Mouse (Mus musculus) kidney, postnatal 0 days (tissue): ENCODE measurements around the gene Ibtk. TPM values are rescaled to one million over a fixed set of nuclear protein-coding genes. Genes with fewer than 3 reads are reported as not detected.

ENCODE experiments used
- ATAC-seq: fragments of 200-750 bp; cut with Nextera tagmentation; replicated peaks from 2 replicates; pipeline ENCODE4 v1.8.0; 2017; ENCODE audit warnings: low read depth, moderate number of reproducible peaks, moderate TSS enrichment, moderate library complexity; ENCODE audit not compliant: low FRiP score
- DNase-seq: peaks from one replicate; pipeline ENCODE4 v3.0.0-alpha.2; 2016; ENCODE audit warnings: low spot score
- H3K27ac ChIP-seq: fragments of 300-500 bp; sonication (generic); 2 replicates; pipeline ENCODE4 v1.5.1; 2014; ENCODE audit warnings: mild to moderate bottlenecking
- H3K27me3 ChIP-seq: fragments of 300-500 bp; sonication (generic); 2 replicates; pipeline ENCODE4 v1.6.1; 2014; ENCODE audit warnings: low read length, mixed read lengths; ENCODE audit not compliant: insufficient read depth
- H3K36me3 ChIP-seq: fragments of 300-500 bp; sonication (generic); 2 replicates; pipeline ENCODE4 v1.6.1; 2014; ENCODE audit warnings: low read length, mixed read lengths; ENCODE audit not compliant: insufficient read depth
- H3K4me1 ChIP-seq: fragments of 300-500 bp; sonication (generic); replicated peaks from 2 replicates; pipeline ENCODE4 v1.6.1; 2014; ENCODE audit warnings: antibody characterized with exemption, low read length, mixed read lengths; ENCODE audit not compliant: insufficient read depth
- H3K4me2 ChIP-seq: fragments of 300-500 bp; sonication (generic); 2 replicates; pipeline ENCODE4 v1.6.1; 2014; ENCODE audit warnings: mild to moderate bottlenecking, low read length, moderate library complexity, mixed read lengths
- H3K4me3 ChIP-seq: fragments of 300-500 bp; sonication (generic); replicated peaks from 2 replicates; pipeline ENCODE4 v1.5.1; 2014; ENCODE audit warnings: low read depth, low read length
- H3K9ac ChIP-seq: fragments of 300-500 bp; sonication (generic); 2 replicates; pipeline ENCODE4 v1.6.1; 2014; ENCODE audit warnings: low read depth, low read length
- H3K9me3 ChIP-seq: fragments of 300-500 bp; sonication (generic); replicated peaks from 2 replicates; pipeline ENCODE4 v1.6.1; 2016; ENCODE audit warnings: low read length, inconsistent platforms, mixed read lengths
- CTCF ChIP-seq: IDR thresholded peaks from 2 replicates; pipeline ENCODE4 v1.5.1; 2016; ENCODE audit warnings: antibody characterized with exemption, low read depth, mild to moderate bottlenecking, moderate library complexity
- WGBS: fragments of 180-500 bp; shearing (Covaris S2); extraction: QIAGEN DNeasy Blood & Tissue Kit; methylation state at CpG from one replicate; pipeline ENCODE4 v1.1.7; 2014; 5-methylcytosine and 5-hydroxymethylcytosine counted together
- polyA plus RNA-seq: library from polyadenylated mRNA; unstranded; fragments of >200 nt; fragmentation: Nextera tagmentation; extraction: Ambion mirVana; gene quantifications from 2 replicates; pipeline ENCODE4 v1.2.1, GENCODE M21; 2015

The Ibtk gene
- polyA plus RNA-seq, 1 experiment from 2014 or later, result 20.0 TPM

DNA sequence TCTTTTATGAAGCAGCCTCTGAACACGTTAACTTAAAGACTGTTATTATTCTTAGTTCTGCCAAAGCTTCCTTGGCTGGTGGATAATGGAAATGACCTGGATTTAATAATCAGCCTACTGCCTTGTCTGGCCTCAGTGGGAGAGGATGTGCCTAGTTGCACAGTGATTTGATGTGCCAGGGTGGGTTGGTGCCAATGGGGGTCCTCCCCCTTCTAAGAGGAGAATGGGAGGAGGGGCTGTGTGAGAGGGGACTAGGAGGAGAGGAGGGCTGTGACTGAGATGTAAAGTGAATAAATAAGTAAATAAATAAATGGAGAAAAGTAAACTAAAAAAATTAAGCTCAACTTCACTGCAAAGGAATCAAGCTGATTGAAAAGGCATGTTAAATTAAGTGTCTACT is 85.3 kb downstream of the Ibtk start:
- ATAC-seq (no peak), DNase-seq (no peak)
- Histone ChIP-seq H3K9ac (no peak overlapping the region), H3K36me3 (no peaks in the 10 kb centered on the region), H3K4me1 (no peaks in the 10 kb centered on the region), H3K27ac (no peak overlapping the region), H3K9me3 (no peaks in the 10 kb centered on the region), H3K27me3 (no peaks in the 10 kb centered on the region), H3K4me3 (no peak overlapping the region), H3K4me2 (no peak overlapping the region)
- 83% methylated on average over 1 of the region's 1 CpGs for WGBS
- TF ChIP-seq CTCF, result no peak

DNA sequence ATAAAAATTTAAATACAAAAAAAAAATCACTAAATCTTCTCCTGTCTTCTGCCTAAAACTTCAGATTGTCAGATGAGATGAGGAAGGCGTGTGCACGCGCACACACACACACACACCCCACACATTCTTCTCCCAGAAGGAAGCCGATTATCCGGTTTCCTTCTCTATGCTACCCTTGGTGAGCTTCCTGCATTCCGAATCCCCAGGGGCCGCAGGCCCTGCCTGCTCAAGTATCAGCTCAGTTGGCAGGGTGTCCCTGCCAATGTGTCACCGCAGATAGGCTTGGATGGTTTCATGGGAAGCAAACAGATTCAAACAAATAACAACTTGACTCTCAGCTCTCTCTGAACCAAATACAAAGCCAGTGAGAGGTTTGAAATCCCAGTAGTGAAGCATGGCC is 86.0 kb downstream of the Ibtk start:
- no peak overlapping the region for H3K4me3 ChIP-seq
- ATAC-seq, result 0 out of 2 replicates have a peak, but pooled peaks have one; percentile 52
- H3K4me1 ChIP-seq, result no peaks in the 10 kb centered on the region
- H3K36me3 ChIP-seq, result no peaks in the 10 kb centered on the region
- no peaks in the 10 kb centered on the region for H3K27me3 ChIP-seq
- H3K4me2 ChIP-seq, result no peak overlapping the region
- no peak overlapping the region for H3K27ac ChIP-seq
- no peak for TF ChIP-seq CTCF
- no peak overlapping the region for H3K9ac ChIP-seq
- peak; percentile 58 for DNase-seq
- no peaks in the 10 kb centered on the region for H3K9me3 ChIP-seq
- WGBS, result 28% methylated on average over 8 of the region's 8 CpGs

DNA sequence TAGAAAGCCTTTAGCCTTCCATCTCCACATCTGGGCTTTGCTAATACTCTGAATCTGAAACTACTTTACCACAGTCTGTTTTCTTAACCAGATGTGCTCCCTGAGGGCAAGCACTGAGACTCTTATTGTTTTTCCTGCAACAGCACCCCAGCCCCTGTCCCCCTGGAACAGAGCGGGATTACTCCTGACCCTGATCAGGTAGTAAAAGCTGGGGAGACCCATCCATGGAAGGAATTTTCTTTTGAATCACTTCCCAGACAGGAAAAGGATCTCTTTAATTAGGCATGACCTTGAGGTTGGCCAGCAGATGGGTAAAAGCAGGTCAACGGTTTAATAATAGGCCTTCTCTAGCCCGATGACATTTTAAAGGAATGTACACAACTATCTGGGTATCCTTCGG is 95.7 kb downstream of the Ibtk start:
- 33% methylated on average over 4 of the region's 4 CpGs for WGBS
- ATAC-seq, result no peak

DNA sequence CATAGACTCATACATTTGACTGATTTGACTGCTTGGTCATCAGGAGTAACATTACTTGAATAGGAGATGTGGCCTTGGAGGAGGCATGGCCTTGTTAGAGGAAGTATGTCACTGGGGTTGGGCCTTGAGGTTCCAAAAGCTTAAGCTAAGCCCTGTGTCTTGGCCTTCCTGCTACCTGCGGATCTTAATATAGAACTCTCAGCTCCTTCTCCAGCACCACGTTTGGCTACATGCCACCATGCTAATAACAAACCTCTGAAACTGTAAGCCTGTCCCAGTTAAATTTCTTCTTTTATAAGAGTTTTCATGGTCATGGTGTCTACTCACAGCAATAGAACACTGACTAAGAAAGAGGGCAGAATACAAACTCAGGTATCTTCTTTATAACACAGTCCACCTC is 110.9 kb downstream of the Ibtk start:
- ATAC-seq (no peak), DNase-seq (no peak)
- Histone ChIP-seq H3K9ac (no peak overlapping the region), H3K9me3 (no peaks in the 10 kb centered on the region), H3K4me1 (no peaks in the 10 kb centered on the region), H3K36me3 (no peaks in the 10 kb centered on the region), H3K27me3 (no peaks in the 10 kb centered on the region), H3K4me2 (no peak overlapping the region), H3K27ac (no peak overlapping the region), H3K4me3 (no peak overlapping the region)
- WGBS, result 77% methylated on average over 2 of the region's 2 CpGs
- TF ChIP-seq CTCF, result no peak

More for the DNA sequence above, 95.7 kb downstream of the Ibtk start:
- no peak overlapping the region for H3K27ac ChIP-seq
- no peak for TF ChIP-seq CTCF
- H3K4me1 ChIP-seq, result no peaks in the 10 kb centered on the region
- H3K4me2 ChIP-seq, result no peak overlapping the region
- H3K9ac ChIP-seq, result no peak overlapping the region
- no peak for DNase-seq
- H3K9me3 ChIP-seq, result no peaks in the 10 kb centered on the region
- H3K27me3 ChIP-seq, result no peaks in the 10 kb centered on the region
- no peak overlapping the region for H3K4me3 ChIP-seq
- no peaks in the 10 kb centered on the region for H3K36me3 ChIP-seq

Other genes starting within 250 kb of the Ibtk start
- 21.9 and 24.6 TPM in 2 replicates for gene Tpbg, start 93.0 kb upstream of the Ibtk start, polyA plus RNA-seq